Mouse (Mus musculus): ENCODE measurements at regions not wholly inside any gene's neighbourhood (a gene's known extent, or its start where the extent isn't known, plus 50 kb on each side); places are given as distances from the start of the nearest gene placed in this dataset.
A peak's percentile ranks its signal among the peaks of the same experiment; 100 is the strongest.

DNA sequence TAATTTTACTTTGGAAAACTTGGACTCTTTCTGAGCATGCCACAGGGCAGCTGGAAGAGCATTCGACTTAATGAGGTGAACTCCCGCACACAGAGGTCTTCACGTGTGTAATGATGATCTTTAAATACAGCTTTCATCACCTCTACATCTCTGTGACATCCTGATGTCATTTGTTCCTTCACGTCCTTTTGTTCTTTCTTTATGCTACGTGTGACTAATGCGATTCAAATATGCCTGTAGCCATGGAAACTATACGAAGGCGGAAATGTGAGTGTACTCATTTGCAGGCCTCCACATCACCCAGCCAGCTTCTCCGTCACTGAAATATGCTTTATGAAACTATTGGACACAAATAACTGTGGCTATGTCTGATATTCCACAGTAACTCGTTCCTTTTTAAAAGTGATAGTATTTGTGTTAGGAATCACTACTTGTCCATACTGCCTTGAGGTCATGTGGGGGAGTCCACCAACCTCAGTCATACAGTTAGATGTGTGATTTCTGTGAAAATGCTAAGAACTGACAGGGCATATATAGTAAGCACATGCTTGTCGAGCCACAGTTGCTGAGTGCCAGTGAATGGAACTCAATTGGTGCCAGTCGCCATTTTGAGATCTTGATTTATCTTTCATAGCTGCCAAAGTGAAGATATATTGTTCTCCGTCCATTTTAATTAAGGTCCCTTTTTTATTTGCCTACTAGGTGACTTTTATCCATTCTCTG, 145.9 kb downstream of the Plk2 start:
- DNase-seq (ENCODE audit: low spot score): peak; percentile 53

DNA sequence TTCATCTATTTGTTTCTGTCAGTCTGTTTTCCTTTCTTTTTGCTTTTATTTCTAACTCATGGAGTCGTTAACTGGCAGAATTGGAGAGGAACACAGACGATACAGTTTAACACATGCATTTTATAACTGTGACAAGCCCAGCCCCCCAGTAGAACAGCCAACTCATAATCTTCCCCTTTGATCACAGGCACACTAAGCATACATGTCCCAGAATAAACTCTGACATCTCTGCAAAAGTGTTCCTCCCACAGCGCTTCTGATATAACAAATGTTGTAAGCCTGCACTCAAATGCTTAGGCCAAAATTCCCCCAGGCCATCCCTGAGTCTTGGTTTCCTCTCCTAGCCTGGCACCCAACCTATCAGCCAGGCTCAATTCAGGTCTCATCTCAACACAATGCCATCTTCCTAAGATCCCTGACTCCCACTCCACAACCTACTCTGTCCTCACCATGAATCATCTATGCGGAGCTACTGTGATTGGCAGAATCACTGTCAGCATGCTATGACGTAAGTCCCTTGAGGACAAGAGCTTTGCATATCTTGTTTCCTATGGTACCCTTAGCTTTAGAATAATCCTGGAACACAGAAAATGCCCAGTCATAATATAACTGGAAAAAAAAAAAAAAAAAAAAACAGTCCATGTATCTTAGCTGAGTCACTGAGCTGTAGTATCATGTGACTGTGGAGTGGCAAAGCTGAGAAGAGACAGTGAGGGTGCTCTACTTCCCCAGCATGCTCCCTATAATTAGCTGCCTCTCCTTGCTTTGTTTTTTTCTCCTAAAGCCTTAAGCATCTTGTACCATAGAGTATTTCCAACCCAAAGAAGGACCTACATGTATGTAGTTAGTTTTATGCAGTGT, 146.7 kb downstream of the Plk2 start:
- DNase-seq (ENCODE audit: low spot score): peak; percentile 31

DNA sequence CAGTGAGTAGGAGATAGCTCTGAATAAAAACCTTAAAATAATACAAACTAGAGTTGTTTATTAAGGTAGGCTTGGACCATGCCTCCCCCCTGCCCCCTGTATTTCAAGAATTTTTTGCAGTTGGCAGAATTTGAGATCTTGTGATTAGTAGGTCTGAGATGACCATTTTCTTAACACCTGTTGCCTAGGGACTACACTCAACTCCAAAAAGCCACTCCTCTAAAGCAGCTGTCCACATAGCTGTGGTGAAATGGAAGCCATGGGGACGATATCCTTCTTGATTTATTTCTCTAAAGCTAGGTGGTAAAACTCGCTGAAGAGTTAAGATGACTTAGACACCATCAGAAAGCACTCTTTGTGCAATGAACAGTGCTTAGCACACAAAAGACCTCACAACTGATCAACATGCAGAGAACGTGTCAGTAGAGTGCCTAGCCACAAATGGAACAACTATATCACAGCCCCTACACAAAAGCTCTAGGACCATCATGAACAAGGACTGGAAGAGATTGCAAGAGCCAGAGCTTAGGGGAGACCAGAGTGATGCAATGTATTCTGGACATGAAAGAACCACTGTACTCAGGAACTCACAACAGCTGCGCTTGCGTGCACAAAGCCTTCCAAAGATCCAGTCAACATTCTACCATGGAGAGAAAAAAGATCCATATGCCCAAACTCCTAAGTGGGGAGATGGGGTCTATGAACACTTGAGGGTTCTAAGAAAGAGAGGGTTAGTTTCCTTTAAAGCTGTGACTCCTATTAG, 147.6 kb downstream of the Plk2 start:
- DNase-seq (ENCODE audit: low spot score): no peak

DNA sequence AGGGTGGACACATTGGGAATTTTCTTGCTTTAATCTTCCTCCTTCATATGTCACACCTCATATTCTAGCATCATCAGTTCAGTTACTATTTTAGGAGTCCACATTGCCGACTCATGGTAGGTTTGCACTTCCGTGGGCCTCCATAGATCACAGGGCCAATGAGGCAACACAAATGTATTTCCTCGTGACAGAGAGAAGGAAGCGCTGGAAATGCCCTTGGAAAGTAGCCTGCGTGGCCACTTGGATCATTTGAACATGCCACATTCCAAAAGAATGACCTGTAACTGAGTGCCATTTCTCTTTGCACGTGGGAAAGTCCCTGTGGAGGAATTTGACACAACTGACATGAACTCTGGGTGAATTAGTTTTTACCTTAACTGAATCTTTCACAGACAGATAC, 150.6 kb downstream of the Plk2 start:
- no peak for DNase-seq (ENCODE audit: low spot score)

DNA sequence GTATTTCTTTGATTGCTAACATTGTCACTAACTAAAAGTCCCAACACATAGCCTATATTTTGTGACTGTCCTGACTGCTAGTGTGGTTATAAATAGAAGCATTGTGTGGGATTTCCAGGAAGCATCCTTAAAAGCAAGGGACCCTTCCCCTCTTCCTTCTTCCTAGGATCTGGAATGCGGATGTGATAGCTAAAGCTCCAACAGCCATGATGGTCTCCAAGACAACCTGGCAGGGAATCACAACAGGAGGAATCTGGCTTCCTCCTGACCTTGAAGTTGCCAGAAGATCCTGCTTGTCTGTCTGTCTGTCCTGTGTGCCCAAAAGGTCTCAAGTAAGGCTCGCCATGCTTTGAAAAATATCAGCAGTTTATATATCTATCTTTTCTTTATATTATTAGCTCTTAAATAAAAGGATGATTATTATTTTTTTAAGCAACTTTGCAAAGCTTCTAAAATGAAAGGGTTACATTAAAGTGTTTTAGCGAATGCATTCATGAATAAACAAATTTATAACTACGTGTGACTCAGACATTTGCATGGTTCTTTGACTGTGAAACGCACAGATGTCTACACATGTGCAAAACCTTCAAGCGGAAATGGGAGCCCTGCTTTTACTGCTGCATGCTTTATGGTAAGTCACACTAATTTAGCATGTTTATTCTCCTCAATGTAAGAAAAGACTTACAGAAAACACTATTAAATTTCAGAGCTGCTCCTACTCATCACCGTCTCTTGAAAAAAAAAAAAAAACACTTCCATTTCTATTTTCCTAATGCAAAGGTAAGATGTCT, 160.9 kb downstream of the Plk2 start:
- DNase-seq (ENCODE audit: low spot score): no peak

DNA sequence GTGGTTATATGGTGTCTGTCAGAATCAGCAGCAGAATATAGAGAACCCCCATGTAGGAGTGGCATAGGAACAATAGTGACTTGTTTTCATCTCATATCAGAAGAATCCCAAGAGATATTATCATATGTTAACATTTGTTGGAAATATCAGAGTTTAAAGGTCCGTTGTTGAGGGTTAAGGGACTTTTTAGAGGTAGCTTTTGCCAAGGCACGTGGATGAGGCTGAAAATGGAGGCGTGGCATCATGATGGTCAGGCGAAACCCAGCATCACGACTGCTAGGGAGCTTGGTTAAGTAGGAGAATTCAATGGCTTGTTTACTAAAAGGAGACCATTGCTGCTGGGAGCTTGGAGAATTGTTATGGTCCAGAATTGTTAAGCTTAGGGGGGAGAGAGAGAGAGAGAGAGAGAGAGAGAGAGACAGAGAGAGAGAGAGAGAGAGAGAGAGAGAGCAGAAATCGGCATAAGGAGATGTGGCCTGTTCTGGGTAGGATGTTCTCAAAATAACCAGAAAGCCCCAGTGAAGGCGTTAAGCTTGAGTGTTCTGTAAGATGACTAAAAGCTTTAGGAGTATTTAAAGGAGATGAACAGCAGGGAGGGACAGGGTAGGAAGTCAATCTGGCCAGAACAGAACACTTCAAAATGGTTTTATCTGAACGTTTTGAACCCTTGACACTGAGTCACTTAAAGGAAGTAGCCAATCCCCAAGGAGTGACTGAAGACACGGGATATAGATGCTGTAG, 161.7 kb downstream of the Plk2 start:
- no peak for DNase-seq (ENCODE audit: low spot score)

DNA sequence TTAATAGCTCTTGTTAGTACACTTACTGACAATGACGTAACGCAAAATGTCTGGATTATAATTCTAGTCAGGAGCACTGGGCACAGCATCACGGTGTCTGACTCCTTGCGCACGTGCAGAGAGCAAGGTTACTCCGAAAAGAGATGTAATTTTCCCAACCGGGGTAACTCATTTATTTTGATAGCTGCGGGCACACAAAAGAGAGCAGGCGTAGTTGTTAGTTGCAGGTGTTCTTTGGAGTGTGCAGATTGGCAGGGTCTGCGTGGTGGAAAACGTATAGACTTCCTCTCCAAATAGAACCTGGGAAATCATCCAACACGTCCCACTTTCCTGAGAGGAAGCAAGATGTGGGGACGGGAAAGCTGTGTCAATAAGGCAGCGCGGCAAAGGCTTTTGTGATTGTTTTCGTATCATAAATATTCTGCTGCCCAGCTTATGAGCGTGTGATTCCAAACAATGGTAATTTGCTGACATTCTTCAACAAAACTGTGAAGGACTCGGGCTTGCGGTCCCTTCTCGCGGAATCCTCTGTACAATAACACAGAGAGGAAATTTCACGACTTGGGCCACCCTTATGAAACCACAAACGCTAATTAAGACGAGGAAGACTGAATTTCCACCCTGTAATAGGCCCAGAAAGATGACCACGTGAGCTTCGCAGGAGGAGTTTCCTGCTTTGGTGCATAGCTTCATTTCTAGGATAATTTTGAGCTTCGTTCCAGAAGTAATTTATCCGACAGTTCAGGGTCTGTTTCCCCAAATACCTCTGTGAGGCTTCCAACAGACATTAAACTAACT, 163.3 kb downstream of the Plk2 start:
- DNase-seq (ENCODE audit: low spot score): peak; percentile 57

DNA sequence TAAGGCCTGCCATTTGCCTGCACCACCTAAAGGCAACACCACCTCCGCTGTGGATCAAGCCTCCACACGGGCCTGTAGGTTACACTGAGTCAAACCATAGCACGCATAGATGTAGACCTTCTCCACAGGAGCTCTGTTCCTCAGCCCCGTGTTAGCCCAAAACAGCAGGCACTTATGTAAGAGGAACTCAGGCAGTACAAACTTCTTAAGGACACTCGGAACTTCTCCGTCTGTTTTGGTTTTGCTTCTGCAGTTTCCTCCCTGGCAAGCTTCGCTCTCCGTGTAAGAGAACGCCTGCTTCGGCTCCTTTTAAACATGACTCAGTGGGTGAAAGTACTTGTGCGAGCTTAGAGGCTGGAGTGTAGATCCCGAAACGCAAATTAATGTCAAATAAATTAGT, 165.7 kb downstream of the Plk2 start:
- peak; percentile 46 for DNase-seq (ENCODE audit: low spot score)

DNA sequence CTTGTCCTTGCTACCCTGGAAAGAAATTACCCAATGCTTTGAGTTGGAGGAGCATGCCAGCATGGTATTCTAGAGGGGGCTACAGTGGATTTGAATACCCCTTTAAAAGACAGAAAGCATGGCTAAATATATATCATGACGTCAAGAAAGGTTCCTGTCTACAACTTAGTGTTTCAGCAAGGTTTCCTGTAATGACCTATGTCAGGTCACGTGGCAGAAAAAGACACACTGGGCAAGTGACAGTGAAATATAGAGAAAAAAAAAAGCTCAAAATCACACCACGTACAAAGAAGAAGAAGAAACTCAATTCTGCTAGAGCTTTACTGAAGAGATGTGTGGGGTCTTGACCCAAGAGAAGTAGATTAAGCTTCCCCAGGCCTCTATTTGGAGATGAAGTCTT, 167.7 kb downstream of the Plk2 start:
- DNase-seq (ENCODE audit: low spot score): no peak

DNA sequence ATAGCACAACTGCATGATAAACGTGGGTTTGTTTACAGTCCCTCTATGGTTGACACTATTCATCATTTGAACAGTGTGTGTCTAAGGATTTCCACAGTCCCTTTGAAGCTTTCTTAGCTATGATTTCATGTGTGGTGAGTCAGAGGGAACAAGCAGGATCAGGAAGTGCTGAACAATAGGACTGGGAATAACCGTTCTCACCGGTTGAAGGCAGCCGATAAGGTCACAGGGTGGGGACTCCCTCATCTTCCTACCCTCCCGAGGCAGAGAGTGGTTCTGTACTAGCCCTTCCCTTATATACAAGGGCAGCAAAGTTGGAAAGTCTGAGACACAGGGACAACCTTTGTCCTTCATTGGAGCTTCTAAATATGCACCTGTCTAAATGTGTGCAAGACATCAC, 168.1 kb downstream of the Plk2 start:
- no peak for DNase-seq (ENCODE audit: low spot score)

DNA sequence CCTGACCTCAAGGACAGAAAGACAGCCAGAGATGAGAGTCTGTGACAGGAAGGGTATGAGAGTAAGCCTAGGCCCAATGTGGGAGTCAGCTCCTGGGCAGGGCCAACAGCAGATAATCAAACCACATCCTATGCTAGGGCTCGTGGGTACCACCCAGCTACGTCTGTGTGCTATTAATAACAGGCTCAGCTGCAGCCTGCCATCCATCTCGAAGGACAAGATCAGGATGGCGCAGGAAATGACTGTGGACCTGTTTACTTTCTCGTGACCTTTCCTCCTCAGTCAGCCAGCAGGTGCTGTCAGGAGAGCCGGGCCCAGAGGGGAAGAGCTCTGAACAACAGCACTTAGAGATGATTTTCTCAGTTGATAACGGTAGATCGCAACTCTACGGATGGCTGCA, 169.1 kb downstream of the Plk2 start:
- DNase-seq (ENCODE audit: low spot score): no peak

DNA sequence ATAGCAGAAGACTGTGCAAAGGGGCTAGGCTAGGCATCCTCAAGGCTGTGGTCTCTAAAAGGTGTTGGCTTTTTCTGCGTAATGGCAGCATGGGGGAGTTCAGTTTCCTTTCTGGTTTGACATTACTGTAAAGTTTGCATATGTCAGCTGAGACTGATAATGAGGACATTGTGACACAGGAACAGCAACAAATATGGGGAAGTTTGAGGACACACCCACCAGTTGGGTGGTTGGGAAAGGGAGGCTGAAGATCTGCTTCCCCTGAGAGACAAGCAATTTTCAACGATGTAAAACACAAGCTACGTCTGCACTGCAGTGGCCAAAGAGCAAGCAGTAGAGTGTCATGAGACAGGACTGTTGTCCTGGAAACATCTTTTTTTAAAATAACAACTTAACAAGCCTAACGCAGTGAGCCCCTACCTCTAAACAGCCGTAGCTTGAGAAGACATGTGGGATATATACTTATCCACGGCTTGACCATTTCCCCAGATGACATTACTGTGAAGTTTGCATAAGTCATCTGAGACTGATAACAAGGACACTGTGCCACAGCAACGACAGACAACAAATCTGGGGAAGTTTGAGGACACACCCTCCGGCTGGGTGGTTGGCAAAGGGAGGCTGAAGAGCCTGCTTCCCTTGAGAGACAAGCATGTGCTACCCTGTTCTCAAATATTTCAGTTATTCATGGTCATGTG, 173.8 kb downstream of the Plk2 start:
- DNase-seq (ENCODE audit: low spot score): no peak

DNA sequence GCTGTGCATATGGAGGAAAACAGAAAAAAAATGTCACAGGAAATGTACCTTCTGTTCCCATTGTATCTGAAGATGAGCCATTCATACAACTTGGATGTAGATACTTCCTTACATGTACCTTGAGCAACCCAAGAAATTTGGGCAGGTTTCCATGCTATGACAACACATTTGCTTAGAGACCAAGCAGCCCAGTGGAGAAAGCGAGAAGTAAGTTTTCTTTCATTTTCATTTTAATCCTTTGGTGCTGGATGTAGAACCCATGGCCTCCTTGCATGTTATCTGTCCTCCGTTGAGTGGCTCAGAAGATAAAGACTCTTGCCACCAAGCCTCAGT, 174.3 kb downstream of the Plk2 start:
- DNase-seq (ENCODE audit: low spot score): no peak

DNA sequence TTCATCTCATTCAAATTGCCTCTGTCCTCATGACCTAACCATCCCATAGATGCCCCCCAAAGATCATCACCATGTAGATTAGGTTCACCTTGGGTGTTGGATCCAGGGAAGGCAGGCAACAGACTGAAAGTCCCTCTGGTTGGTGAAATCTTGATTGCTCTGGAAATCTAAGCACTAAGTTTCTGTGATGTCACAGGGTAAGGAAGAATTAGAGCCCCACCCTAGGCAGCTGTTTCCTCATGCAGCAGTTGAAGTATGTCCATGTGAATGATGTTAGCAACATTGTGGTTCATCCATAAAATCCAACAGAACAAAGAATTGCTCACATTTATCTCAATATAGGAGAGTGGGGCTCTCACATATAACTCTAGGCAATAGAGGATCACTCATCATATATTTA, 175.5 kb downstream of the Plk2 start:
- no peak for DNase-seq (ENCODE audit: low spot score)

DNA sequence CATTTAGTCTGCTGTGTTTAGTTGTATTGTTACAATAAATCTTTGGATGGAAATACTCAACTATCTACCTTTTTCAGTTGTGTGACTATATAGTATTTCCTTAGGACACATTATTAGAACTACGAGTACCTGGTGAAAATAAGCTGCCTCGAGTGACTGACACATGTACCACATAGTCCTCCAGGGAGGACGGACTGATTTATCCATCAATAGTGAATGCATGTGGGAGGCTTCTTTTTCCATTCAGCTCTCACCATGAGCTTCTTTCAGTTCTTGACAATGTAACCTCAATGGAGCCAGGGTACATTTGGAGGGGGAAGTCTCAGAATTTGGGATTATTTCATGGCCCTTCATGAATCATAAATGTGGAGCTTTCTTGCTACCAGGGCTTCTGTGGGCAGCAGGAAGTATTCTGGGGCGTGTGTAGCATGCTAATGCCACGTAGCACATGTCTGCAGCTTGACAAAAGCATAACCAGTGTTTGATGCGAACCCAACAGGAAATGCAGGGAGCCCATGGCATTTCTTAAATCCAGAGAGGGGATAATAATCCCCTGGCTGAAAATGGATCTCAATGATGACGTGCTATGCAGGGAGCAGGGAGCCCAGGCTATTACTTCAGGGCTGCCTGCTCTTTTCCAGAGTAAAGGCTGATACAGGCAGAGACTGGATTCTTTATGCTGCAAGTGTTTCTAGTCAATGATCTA, 178.7 kb downstream of the Plk2 start:
- DNase-seq (ENCODE audit: low spot score): no peak

DNA sequence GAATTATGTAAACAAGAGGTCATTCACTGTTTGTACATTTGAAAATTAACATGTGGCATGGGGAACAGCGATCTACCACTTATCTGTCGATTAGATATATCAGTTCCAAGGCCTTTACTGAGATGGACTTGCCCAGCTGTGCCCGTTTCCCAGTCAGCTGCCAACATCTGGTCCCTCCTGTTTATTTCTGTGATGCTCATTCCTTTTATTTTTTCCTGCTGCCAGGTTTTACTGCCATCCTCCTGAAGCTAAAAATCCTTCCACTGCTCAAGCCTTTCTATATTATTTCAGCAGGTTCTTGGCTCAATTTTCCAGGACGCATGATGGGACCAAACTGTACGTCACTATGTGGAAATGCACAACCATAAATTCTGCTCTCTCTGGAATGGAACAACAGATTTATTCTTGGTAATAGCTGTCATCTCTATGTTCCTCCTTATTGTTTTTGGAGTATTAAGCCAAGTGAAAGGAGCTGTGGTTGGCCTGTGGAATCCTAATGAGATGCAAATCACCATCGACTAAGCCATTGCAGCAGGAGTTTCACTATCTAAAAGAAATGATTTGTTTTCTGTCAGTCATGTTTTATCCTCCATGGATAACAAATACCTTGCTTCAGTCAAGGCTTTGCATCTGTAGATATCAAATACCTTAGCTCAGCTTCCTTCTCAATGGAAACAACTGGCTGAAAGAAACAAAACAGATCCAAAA, 180.1 kb downstream of the Plk2 start:
- no peak for DNase-seq (ENCODE audit: low spot score)

DNA sequence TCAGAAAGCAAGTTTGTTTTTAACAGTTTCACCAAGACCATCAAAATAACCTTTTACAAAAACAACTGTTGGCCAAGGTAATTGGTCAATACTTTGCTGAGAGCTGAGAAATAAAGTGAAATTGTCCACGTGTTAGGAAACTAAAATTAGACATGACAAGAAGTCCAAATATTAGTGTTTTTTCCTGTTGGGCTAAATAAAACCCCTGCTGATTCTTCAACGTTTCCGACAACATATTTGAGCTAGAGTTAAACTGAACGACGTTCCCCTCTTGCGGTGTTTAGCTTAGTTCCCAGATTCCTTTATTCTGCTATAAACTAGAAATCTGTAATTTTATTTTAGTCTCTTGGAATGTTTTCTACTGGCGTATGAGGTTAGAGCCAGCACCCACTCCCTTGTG, 183.3 kb downstream of the Plk2 start:
- DNase-seq (ENCODE audit: low spot score): no peak

DNA sequence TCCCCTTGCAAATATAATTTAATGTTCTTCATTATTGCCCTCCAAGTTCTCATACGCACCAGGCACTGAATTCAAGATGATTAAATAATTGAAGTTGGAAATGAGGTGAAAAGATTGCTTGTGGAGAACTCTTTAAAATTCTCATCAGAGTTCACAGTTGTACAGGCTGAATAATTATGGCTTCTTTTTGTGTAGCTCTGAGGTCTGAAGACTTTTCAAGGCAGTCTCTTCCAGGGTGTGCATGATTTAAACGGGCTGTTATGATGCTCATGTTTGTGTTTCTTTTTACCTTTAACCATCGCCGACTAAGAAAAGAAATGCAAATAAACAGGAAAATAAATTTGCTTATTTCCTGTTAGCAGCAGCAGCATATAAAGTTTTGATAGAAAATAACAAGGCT, 185.3 kb downstream of the Plk2 start:
- DNase-seq (ENCODE audit: low spot score): no peak

DNA sequence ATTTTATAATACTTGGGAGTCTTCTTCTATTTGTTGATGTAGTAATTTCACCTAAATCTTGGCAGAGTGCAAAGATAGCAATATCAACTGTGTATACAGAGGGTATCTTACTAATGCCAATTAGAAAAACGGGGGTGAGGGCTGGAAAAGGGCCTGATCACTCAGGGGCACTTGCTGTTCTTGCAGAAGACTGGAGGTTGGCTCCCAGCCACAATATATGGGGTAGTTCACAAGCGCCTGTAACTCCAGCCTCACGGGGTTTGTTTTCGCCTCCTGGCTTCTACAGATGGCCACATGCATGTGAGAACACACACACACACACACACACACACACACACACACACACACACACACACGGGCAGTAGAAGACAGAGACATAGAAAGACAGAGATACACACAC, 185.7 kb downstream of the Plk2 start:
- DNase-seq (ENCODE audit: low spot score): no peak
